Mouse (Mus musculus): ENCODE measurements around the gene Zic4.

The Zic4 gene

DNA sequence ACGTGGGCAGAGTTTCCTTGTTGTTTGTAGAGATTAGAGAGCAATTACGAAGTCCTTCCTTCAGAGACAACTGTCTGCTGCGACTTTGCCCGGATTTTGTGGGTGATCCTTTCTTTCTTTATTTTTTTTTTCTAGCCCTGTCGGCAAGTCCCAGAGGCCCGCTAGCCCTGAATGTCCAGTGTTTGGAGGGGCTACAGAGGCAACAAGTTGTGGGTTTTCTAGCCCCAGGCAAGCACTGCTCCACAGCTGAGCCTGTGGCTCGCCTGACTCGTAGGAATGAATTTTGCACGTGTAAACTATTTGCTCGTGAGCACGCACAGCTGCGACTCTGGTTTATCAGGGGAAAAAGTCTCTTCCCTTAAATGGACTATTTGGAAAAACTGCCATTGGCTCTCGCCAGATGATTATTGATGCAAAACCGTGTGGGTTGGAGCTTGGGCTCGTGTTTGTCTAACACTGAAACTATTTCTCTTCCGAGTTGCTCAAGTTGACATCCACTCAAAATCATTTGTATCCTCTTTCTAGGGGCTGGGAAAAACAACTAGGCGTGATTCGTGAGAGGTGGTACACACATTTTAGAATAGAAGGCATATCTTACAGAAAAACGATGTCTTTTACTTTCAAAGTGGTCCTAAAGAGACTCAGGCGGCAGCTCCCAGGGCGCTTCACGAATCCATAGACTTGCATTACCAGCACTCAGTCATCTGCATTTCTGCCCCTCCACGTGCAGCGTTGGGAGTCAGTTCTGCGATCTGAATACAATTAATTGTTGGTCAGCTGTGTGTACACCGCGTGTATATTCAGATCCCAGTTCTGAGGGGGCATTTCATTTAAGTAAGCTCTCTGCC lies 42.9 kb downstream of the Zic4 start:
- no peak for DNase-seq

DNA sequence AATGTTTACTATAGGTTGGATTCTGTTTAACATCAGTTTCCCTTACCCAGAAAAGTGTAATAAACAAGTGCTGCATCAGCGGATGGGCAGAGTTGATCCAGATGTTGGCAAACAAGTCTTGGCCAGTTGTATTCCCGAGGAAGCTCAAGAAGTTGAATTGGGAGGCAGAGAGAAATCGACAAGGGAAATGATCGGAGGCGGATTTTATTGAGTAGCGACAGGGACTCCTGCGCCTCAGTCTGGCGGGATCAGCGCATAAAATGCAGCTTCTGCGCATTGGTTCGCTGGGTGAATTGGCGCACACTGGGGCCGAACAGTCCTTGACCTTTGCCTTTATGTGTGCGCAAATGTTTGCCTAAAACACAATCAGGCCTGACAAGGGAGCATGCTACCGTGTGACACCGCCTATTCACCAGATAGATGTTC lies 43.6 kb downstream of the Zic4 start:
- DNase-seq: no peak

DNA sequence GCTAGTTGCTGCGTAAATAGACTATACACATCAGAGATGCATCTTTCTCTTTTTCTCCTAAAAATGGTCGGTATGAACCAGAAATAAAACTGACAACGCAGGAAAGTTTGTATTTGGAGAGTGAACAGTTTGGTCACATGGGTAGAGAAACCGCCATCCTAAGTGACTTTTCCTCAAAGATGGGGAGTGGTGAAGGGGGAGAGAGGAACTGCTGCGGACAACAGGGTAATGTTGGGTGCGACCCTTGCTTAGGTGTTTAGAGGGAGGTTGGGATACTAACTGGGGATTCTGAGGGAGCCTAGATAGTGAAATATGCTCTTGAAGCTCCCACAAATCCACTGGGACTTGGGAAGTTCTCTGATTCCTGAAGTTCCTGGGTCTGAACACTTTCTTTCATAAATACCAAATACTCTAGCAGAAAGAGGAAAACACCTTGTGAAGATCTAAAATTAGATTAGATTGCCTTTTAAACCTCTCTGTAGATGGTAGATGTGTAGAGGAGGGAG lies 44.1 kb downstream of the Zic4 start:
- no peak for DNase-seq

DNA sequence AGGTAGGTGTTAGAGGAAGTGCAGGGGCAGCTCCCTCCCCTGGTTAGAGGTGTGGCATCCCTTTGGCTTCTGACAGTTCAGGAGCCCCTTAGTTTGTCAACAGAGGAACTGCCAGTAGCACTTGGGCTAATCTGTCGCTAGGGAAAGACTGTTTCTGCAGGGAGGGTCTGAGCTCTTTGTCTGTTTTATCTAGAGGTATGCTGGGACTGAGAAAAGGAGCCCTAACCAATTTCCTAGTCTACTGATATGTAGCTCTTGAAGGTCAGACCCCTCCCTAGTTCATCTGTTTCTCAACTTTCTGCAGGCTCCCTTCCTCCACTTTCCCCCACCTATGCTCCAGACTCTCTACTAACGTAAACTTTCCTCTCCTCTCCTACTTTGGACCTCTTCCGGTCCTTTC lies 47.6 kb downstream of the Zic4 start:
- DNase-seq: no peak

DNA sequence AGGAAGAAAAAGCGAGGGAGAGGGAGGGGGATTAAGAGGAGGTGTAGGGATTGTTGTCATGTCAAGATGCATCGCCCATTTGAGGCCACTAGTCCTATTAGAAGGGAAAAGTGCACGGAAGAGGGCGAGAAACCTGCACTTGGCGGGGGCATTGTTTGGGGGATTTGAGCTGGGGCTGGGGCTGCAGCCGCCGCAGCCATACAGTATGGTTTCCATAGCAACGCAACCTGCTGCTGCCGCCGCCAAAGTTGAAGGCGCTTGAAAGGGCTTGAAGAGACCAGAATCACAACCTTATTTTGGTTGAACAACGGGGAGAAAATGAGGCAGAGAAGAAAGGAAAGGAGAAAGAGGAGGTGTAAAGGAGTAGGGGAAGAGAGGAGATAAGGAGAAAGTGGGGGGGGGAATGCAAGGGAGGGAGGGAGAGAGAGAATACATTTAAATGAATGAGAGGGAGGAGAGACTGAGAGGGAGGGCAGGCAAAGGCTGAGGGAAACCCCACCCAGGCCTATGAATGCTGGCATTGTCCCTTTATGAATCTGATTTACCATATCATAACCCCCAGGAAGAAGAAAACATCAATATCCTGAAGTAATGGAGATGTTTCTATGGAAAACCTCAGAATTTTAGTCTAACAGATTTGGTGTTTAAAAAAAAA lies 51.9 kb downstream of the Zic4 start:
- DNase-seq: no peak

DNA sequence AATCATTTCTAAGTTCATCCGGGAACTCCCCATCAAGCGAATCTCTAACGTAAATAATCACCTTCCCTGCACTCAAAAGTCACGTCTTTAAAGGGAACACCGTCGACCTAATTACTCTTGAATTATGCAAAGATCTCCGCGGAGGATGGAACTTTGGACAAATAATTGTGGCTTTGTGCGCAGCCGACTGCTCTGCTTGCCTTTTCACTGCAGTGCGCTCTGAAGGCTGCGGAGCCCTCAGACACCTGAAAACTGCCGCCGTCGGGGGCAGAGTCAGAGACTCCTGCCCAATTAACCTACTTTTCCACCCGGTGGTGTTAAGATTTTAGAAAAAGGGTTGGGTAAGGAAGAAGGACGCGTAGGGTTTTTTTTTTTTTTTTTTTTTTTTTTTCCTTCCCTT lies 58.2 kb downstream of the Zic4 start:
- DNase-seq: no peak
